Mouse (Mus musculus): ENCODE measurements at regions not wholly inside any gene's neighbourhood (a gene's known extent, or its start where the extent isn't known, plus 50 kb on each side); places are given as distances from the start of the nearest gene placed in this dataset.

GRCm38 (mm10) chr11:44163748-44164147 is 236.1 kb upstream of the Il12b start:
- Histone ChIP-seq H3K4me1 (ENCODE audit: control insufficient read depth, insufficient read depth, low read length) (no peaks in the 10 kb centered on the region), H3K4me2 (ENCODE audit: low read depth, low read length) (no peak overlapping the region), H3K27ac (replicated peaks; ENCODE audit: low read depth, low read length) (no peak overlapping the region), H3K27me3 (ENCODE audit: control insufficient read depth, insufficient read depth, low read length) (no peaks in the 10 kb centered on the region), H3K4me3 (ENCODE audit: low read depth, low read length) (no peak overlapping the region), H3K36me3 (replicated peaks; ENCODE audit: control insufficient read depth, insufficient read depth, low read depth, low read length) (no peaks in the 10 kb centered on the region), H3K9me3 (replicated peaks; ENCODE audit: control insufficient read depth, low read length) (no peaks in the 10 kb centered on the region), H3K9ac (replicated peaks; ENCODE audit: low read length) (no peak overlapping the region)
- 80% methylated on average over 1 of the region's 1 CpGs for WGBS
- no peak for DNase-seq (ENCODE audit: low spot score)
- ATAC-seq (replicated peaks; ENCODE audit: insufficient number of reproducible peaks, low FRiP score, low TSS enrichment, low read depth): no peak

- H3K9ac ChIP-seq (replicated peaks; ENCODE audit: low read length): no peak overlapping the region
- no peak for ATAC-seq (replicated peaks; ENCODE audit: insufficient number of reproducible peaks, low FRiP score, low TSS enrichment, low read depth)
- DNase-seq (ENCODE audit: low spot score): no peak
- H3K36me3 ChIP-seq (replicated peaks; ENCODE audit: control insufficient read depth, insufficient read depth, low read depth, low read length): no peaks in the 10 kb centered on the region
- H3K4me2 ChIP-seq (ENCODE audit: low read depth, low read length): no peak overlapping the region
- H3K9me3 ChIP-seq (replicated peaks; ENCODE audit: control insufficient read depth, low read length): no peaks in the 10 kb centered on the region
- H3K4me1 ChIP-seq (ENCODE audit: control insufficient read depth, insufficient read depth, low read length): no peaks in the 10 kb centered on the region
- no peaks in the 10 kb centered on the region for H3K27me3 ChIP-seq (ENCODE audit: control insufficient read depth, insufficient read depth, low read length)
- H3K27ac ChIP-seq (replicated peaks; ENCODE audit: low read depth, low read length): no peak overlapping the region
- H3K4me3 ChIP-seq (ENCODE audit: low read depth, low read length): no peak overlapping the region
- 67% methylated on average over 2 of the region's 2 CpGs for WGBS
Observed at GRCm38 (mm10) chr11:44164186-44164585, 235.7 kb upstream of the Il12b start.

DNA sequence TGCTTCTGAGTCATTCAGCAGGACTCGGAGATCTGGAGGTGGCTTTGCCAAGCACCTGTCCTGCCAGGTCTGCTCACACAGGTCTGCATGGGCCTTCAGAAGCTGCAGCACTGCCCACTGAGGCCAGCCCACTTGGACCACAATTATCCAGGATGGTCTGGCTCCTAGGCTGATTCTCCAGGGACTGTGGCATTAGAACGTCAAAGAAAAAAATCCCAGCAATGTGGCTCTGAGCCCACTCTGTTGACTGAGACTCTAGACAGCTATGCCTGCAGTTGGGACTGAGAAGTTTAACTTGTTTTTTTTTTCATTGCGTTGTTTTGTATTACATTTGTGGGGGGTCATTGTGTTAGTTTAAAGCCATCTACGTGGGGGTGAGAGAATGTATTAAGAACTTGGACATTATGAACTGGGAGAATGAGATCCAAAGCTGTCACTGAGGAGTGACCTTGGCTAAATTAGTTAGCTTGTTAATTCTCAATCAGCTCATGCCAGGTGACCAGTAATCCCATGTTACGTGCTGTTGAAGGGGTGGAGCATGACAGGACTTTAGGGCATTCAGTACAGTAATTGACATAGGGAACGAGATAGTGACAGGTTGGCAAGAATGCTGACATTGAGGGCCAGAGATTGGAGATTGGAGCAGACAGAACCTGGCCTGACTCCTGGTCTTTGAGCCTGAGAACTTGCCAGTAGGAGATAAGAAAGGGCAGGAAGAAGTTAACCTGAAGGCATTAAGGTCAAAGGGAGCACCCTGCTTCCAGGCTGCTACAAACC is 232.0 kb upstream of the Il12b start:
- Histone ChIP-seq H3K4me3 (ENCODE audit: low read depth, low read length) (no peak overlapping the region), H3K36me3 (replicated peaks; ENCODE audit: control insufficient read depth, insufficient read depth, low read depth, low read length) (no peaks in the 10 kb centered on the region)

DNA sequence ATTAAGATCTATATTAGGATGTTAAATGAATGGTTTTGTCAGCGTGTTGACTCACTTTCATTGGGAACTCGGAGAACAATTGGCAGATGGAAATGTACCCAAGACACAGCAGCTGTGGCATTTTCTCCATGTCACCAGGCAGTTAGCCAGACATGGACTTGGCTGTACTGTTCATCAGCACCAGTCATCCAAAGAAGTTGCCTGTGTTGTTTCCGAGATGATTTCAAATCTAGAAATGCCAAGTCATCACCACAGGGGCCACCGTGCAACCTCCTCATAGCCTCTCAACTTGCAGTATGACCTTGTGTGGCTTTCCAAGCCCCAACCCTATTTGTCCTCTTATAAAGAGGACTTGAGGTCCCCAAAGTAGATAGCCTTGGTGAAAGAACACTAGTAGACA is 227.4 kb upstream of the Il12b start:
- H3K9ac ChIP-seq (replicated peaks; ENCODE audit: low read length): no peak overlapping the region
- no peaks in the 10 kb centered on the region for H3K4me1 ChIP-seq (ENCODE audit: control insufficient read depth, insufficient read depth, low read length)
- H3K9me3 ChIP-seq (replicated peaks; ENCODE audit: control insufficient read depth, low read length): no peaks in the 10 kb centered on the region
- H3K4me3 ChIP-seq (ENCODE audit: low read depth, low read length): no peak overlapping the region
- no peak overlapping the region for H3K4me2 ChIP-seq (ENCODE audit: low read depth, low read length)
- WGBS: 88% methylated on average over 4 of the region's 4 CpGs
- H3K27ac ChIP-seq (replicated peaks; ENCODE audit: low read depth, low read length): no peak overlapping the region
- no peak for ATAC-seq (replicated peaks; ENCODE audit: insufficient number of reproducible peaks, low FRiP score, low TSS enrichment, low read depth)
- no peak for DNase-seq (ENCODE audit: low spot score)
- H3K36me3 ChIP-seq (replicated peaks; ENCODE audit: control insufficient read depth, insufficient read depth, low read depth, low read length): no peaks in the 10 kb centered on the region
- no peaks in the 10 kb centered on the region for H3K27me3 ChIP-seq (ENCODE audit: control insufficient read depth, insufficient read depth, low read length)

More for the DNA sequence above, 232.0 kb upstream of the Il12b start:
- WGBS: 80% methylated on average over 6 of the region's 6 CpGs
- DNase-seq (ENCODE audit: low spot score) (no peak), ATAC-seq (replicated peaks; ENCODE audit: insufficient number of reproducible peaks, low FRiP score, low TSS enrichment, low read depth) (no peak)
- H3K27me3 ChIP-seq (ENCODE audit: control insufficient read depth, insufficient read depth, low read length): no peaks in the 10 kb centered on the region
- no peaks in the 10 kb centered on the region for H3K9me3 ChIP-seq (replicated peaks; ENCODE audit: control insufficient read depth, low read length)
- H3K4me1 ChIP-seq (ENCODE audit: control insufficient read depth, insufficient read depth, low read length): no peaks in the 10 kb centered on the region
- no peak overlapping the region for H3K4me2 ChIP-seq (ENCODE audit: low read depth, low read length)
- no peak overlapping the region for H3K27ac ChIP-seq (replicated peaks; ENCODE audit: low read depth, low read length)
- no peak overlapping the region for H3K9ac ChIP-seq (replicated peaks; ENCODE audit: low read length)

GRCm38 (mm10) chr11:44173196-44173595 is 226.7 kb upstream of the Il12b start:
- Histone ChIP-seq H3K27ac (replicated peaks; ENCODE audit: low read depth, low read length) (no peak overlapping the region), H3K36me3 (replicated peaks; ENCODE audit: control insufficient read depth, insufficient read depth, low read depth, low read length) (no peaks in the 10 kb centered on the region), H3K9me3 (replicated peaks; ENCODE audit: control insufficient read depth, low read length) (no peaks in the 10 kb centered on the region), H3K4me1 (ENCODE audit: control insufficient read depth, insufficient read depth, low read length) (no peaks in the 10 kb centered on the region), H3K4me2 (ENCODE audit: low read depth, low read length) (no peak overlapping the region), H3K4me3 (ENCODE audit: low read depth, low read length) (no peak overlapping the region), H3K27me3 (ENCODE audit: control insufficient read depth, insufficient read depth, low read length) (no peaks in the 10 kb centered on the region), H3K9ac (replicated peaks; ENCODE audit: low read length) (no peak overlapping the region)
- ATAC-seq (replicated peaks; ENCODE audit: insufficient number of reproducible peaks, low FRiP score, low TSS enrichment, low read depth): no peak
- 89% methylated on average over 1 of the region's 1 CpGs for WGBS
- DNase-seq (ENCODE audit: low spot score): no peak

GRCm38 (mm10) chr11:44174548-44174947 is 225.3 kb upstream of the Il12b start:
- H3K9ac ChIP-seq (replicated peaks; ENCODE audit: low read length): no peak overlapping the region
- H3K4me3 ChIP-seq (ENCODE audit: low read depth, low read length): no peak overlapping the region
- no peaks in the 10 kb centered on the region for H3K36me3 ChIP-seq (replicated peaks; ENCODE audit: control insufficient read depth, insufficient read depth, low read depth, low read length)
- ATAC-seq (replicated peaks; ENCODE audit: insufficient number of reproducible peaks, low FRiP score, low TSS enrichment, low read depth) (no peak), DNase-seq (ENCODE audit: low spot score) (no peak)
- H3K4me2 ChIP-seq (ENCODE audit: low read depth, low read length): no peak overlapping the region
- H3K9me3 ChIP-seq (replicated peaks; ENCODE audit: control insufficient read depth, low read length): no peaks in the 10 kb centered on the region
- no peaks in the 10 kb centered on the region for H3K27me3 ChIP-seq (ENCODE audit: control insufficient read depth, insufficient read depth, low read length)
- no peaks in the 10 kb centered on the region for H3K4me1 ChIP-seq (ENCODE audit: control insufficient read depth, insufficient read depth, low read length)
- whole genome bisulfite sequencing: 67% methylated on average over 2 of the region's 2 CpGs
- no peak overlapping the region for H3K27ac ChIP-seq (replicated peaks; ENCODE audit: low read depth, low read length)

GRCm38 (mm10) chr11:44179711-44180110 is 220.2 kb upstream of the Il12b start:
- Histone ChIP-seq H3K4me2 (ENCODE audit: low read depth, low read length) (no peak overlapping the region), H3K27ac (replicated peaks; ENCODE audit: low read depth, low read length) (no peak overlapping the region), H3K9ac (replicated peaks; ENCODE audit: low read length) (no peak overlapping the region), H3K4me3 (ENCODE audit: low read depth, low read length) (no peak overlapping the region), H3K27me3 (ENCODE audit: control insufficient read depth, insufficient read depth, low read length) (no peaks in the 10 kb centered on the region), H3K9me3 (replicated peaks; ENCODE audit: control insufficient read depth, low read length) (no peaks in the 10 kb centered on the region), H3K4me1 (ENCODE audit: control insufficient read depth, insufficient read depth, low read length) (no peaks in the 10 kb centered on the region), H3K36me3 (replicated peaks; ENCODE audit: control insufficient read depth, insufficient read depth, low read depth, low read length) (no peaks in the 10 kb centered on the region)
- DNase-seq (ENCODE audit: low spot score) (no peak), ATAC-seq (replicated peaks; ENCODE audit: insufficient number of reproducible peaks, low FRiP score, low TSS enrichment, low read depth) (no peak)
- WGBS: 77% methylated on average over 3 of the region's 3 CpGs

- no peaks in the 10 kb centered on the region for H3K27me3 ChIP-seq (ENCODE audit: control insufficient read depth, insufficient read depth, low read length)
- ATAC-seq (replicated peaks; ENCODE audit: insufficient number of reproducible peaks, low FRiP score, low TSS enrichment, low read depth): no peak
- H3K4me2 ChIP-seq (ENCODE audit: low read depth, low read length): no peak overlapping the region
- no peaks in the 10 kb centered on the region for H3K36me3 ChIP-seq (replicated peaks; ENCODE audit: control insufficient read depth, insufficient read depth, low read depth, low read length)
- no peak overlapping the region for H3K27ac ChIP-seq (replicated peaks; ENCODE audit: low read depth, low read length)
- 75% methylated on average over 3 of the region's 3 CpGs for WGBS
- DNase-seq (ENCODE audit: low spot score): no peak
- no peak overlapping the region for H3K9ac ChIP-seq (replicated peaks; ENCODE audit: low read length)
- H3K4me3 ChIP-seq (ENCODE audit: low read depth, low read length): no peak overlapping the region
- H3K9me3 ChIP-seq (replicated peaks; ENCODE audit: control insufficient read depth, low read length): no peaks in the 10 kb centered on the region
- no peaks in the 10 kb centered on the region for H3K4me1 ChIP-seq (ENCODE audit: control insufficient read depth, insufficient read depth, low read length)
Observed at GRCm38 (mm10) chr11:44183823-44184222, 216.0 kb upstream of the Il12b start.
